Mouse (Mus musculus): ENCODE data around the gene Abca17.

Abca17 gene

GRCm38 (mm10) chr17:24243311-24243969, 107.4 kb downstream of the Abca17 start:
- 85% methylated on average over 4 of the region's 4 CpGs for WGBS

DNA sequence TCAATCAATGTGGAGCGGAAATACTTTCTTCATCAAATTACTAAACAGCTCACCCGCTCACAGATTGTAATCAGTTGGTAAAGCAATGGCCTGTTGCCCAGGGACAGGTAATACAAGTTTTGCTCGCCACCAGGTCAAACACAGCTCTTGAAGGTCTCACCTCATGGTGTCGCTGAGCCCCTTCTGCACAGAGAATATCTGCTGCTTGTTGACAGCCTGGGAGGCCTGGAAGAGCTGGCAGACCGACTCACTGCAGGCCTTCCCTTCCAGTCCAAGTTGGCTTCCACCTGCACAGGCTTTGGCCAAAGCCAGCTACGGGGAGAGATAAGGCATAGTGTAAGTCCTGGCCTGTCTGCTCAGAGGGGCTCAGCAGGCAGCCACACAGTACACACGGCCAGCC, 113.9 kb downstream of the Abca17 start:
- WGBS: 93% methylated on average over 7 of the region's 7 CpGs

DNA sequence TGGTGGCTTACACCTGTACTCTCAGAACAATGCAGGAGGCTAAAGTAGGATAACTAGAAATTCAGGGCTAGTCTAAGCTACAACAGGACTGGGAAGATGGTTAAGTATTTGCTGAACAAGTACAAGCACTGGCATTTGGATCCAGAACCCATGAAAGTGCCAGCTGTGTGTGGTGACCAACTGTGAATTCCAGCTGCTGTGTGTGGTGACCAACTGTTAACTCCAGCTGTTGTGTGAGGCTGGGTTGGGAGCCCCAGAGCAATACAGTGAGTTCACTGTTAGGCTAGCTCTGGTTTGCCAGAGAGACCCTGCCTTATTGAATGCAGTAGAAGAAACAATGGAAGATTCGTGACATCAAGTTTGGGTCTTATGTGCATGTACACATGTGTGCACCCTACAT, 114.4 kb downstream of the Abca17 start:
- 90% methylated on average over 1 of the region's 1 CpGs for WGBS

DNA sequence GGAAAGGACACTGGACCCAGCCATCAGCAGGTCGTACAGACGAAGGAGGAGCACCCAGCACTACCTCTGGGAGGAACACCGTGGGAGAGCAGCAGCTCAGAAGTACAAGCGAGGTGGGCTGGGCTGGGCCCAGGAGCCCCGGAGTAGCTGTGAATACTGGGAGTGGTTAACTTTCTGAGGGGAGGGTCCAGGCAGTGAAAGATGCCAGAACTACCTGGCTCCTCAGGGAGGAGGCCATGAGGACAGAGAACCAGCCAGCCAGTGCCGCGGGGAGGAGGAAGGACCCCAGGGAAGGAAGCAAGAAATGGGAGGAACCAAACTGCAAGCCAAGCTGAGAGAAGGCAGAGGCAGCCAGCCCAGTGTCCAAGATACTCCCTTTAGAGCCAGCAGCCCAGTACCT, 122.9 kb downstream of the Abca17 start:
- 91% methylated on average over 7 of the region's 7 CpGs for WGBS

DNA sequence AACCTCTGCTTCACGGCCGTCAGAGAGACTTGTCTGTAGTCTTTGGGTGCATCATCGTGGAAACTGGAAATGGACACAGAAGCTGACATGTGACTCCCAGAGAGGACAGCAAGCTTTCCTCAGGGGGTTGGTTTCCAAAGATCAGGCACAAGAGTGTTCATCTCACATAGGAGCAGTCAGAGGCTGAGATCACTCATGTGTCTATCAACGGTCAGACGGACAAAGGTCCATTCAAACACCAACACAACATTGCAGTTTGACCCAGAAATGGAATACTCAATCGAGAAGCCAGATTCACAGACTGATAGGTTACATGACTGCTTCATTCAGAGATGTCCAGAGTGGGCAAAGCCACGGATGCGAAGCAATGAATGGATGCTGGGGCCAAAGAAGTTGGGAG, 124.1 kb downstream of the Abca17 start:
- WGBS: 81% methylated on average over 8 of the region's 8 CpGs

GRCm38 (mm10) chr17:24225851-24226250, 125.0 kb downstream of the Abca17 start:
- 91% methylated on average over 5 of the region's 5 CpGs for WGBS

GRCm38 (mm10) chr17:24224741-24225140, 126.1 kb downstream of the Abca17 start:
- WGBS: 88% methylated on average over 10 of the region's 10 CpGs

- WGBS: 89% methylated on average over 5 of the region's 5 CpGs
These were observed 127.4 kb downstream of the Abca17 start for GRCm38 (mm10) chr17:24223513-24223912.

DNA sequence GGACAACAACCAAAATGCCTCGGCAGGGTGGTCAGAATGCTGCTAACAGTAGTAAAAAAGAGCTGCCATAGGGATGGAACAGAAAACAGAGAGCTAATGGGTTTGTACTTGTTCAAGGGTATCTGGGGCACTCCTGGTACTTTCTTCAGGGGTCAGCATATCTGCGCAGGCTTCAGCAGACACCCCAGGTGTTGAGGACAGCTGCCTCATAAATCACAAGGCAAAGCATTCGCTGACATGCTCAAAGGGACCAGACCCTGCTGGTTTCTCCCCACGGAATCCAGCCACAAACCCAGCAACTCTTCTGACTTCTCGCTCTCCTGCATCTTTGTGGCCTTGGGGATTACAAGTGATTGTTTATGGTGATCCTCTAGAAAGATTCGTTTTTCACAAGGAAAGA, 128.2 kb downstream of the Abca17 start:
- WGBS: 85% methylated on average over 6 of the region's 6 CpGs

DNA sequence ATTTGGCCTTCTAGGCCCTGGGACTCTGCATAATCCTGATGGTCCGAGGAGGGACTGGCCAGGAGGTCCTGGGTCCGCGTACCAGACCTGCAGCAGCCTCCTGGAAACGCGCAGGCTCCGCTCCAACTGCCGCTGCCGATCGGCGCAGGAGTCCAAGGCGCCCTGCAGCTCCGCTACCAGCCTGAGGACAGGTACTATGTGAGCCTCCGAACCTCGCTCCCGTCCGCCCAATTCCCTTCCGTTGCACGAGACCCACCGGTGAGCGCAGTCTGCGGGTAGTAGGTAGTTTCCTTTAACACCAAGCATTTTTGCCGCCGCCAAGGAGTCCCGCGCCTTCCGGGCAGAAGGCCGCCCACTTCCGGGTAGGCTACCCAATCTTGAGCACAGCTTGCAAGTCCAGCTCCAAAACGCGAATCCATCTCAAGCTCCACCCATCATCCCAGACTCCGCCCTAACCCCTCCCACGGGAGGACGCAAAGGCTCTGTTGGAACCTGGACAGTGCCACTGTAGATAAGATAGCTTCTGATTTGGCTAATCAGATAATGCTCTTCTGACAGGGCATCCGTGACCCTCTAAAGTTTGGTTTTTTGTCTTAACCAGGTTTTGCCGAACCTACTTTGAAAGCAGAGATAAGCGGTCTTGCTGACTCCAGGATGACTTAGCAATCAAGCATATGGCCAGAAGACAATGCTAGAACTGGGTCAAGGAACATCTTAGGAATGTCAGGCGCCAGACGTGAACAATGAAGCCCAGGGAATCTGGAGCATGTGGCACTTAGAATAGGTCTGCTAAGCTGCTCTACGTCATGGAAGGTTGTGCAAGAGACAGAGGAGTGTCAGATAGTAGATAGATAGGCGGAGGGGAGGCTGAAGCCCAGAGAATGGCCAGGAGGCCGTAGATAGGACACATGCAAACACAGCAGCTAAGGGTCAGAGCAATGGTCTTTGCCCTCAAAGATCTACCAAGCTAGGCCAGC, 130.1 kb downstream of the Abca17 start, which contains the start of gene Tedc2:
Gene Tedc2, minus strand, starts transcription at position 417 of the 977 bp plus-strand sequence.
- 5% methylated on average over 41 of the region's 41 CpGs for WGBS

- WGBS: 84% methylated on average over 4 of the region's 4 CpGs
These were observed 134.0 kb downstream of the Abca17 start for GRCm38 (mm10) chr17:24216836-24217235.
